Mouse (Mus musculus) pancreas, adult 10 weeks (tissue): Measurements from ENCODE around the gene Gm3043. TPM values are rescaled to one million over a fixed set of nuclear protein-coding genes. Genes with fewer than 3 reads are reported as not detected.

Source experiments
- polyA plus RNA-seq: library from polyadenylated mRNA; stranded (reverse); fragments of 350-450 nt; fragmentation: Illumina TruSeq; extraction: RNeasy Lipid Tissue Mini Kit (QIAGEN cat#74804); gene quantifications from one replicate; pipeline ENCODE4 v1.2.3, GENCODE M21; 2015; ENCODE audit warnings: low read depth, low replicate concordance; ENCODE audit not compliant: insufficient read depth

The Gm3043 gene
- not detected for polyA plus RNA-seq

GRCm38 (mm10) chr14:3688483-3688882 lies at the start of gene Gm3043:
TSS of gene Gm3043 (plus strand) at chr14:3688783.

GRCm38 (mm10) chr14:3651730-3652129 lies 36.9 kb upstream of the Gm3043 start, which contains the start of gene Gm3020:
TSS of gene Gm3020 (plus strand) at chr14:3652030.

Other genes starting within 250 kb of the Gm3043 start
- not detected for gene Gm10408, start 239.4 kb upstream of the Gm3043 start, polyA plus RNA-seq
- not detected for gene Gm3012, start 54.3 kb upstream of the Gm3043 start, polyA plus RNA-seq
- not detected for gene Gm3020, start 36.8 kb upstream of the Gm3043 start, polyA plus RNA-seq
- gene Gm3002, start 121.3 kb downstream of the Gm3043 start, polyA plus RNA-seq, result not detected
- gene Gm3033, start 157.5 kb downstream of the Gm3043 start, polyA plus RNA-seq, result not detected
- gene Gm2916, start 195.4 kb downstream of the Gm3043 start, polyA plus RNA-seq, result not detected
- not detected for gene Gm3029, start 243.0 kb downstream of the Gm3043 start, polyA plus RNA-seq